Mouse (Mus musculus): Measurements from ENCODE around the gene Olfr554. TPM values are rescaled to one million over a fixed set of nuclear protein-coding genes. Genes with fewer than 3 reads are reported as not detected.
"Not testable (repeated sequence)": the region's sequence is repeated elsewhere in the genome, so short reads cannot be mapped to it uniquely, and the experiment has no call there.

Gene Olfr554
- 0.14 and 0.26 TPM in 2 replicates for polyA plus RNA-seq (2012; rRNA removed)

DNA sequence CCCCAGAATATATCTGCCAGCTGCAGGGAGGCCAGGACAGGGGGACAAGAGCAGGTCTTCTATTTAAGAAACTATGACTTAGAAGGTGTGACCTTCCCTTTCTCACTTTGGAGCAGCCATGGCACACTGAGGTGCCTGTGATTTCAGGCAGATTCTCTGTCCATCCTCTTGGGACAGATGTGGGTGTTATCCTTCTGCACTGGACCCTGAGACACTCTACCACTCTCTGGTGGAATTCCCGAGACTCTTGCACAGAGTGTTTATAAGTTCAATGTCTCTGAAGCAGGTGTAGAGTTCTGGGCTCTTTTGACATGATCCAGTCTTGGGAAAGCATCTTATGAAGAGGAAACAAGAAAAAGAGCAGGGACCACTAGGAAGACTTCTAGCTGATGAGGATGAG lies at the start of gene Olfr554:
Gene Olfr554, plus strand, starts transcription at position 301 of the 400 bp plus-strand sequence.
- H3K36me3 ChIP-seq (ENCODE audit: control insufficient read depth, insufficient read depth, low read length), result no peaks in the 10 kb centered on the region
- H3K27me3 ChIP-seq (ENCODE audit: control insufficient read depth, insufficient read depth, low read length), result no peaks in the 10 kb centered on the region
- no peaks in the 10 kb centered on the region for H3K4me1 ChIP-seq (ENCODE audit: control insufficient read depth, insufficient read depth, low read length)
- H3K4me3 ChIP-seq (ENCODE audit: control insufficient read depth, low read depth, low read length), result no peak within 1 kb of the TSS
- TF ChIP-seq POLR2A (IDR thresholded peaks at IDR 0.05; ENCODE audit: control insufficient read depth, low read depth, low read length) (no peak), CTCF (IDR thresholded peaks at IDR 0.05; ENCODE audit: control insufficient read depth, insufficient read depth, insufficient replicate concordance, low read depth, low read length) (no peak)
- H3K27ac ChIP-seq (ENCODE audit: control insufficient read depth, insufficient read depth, low read depth, low read length), result no peak within 1 kb of the TSS

- H3K4me3 ChIP-seq (ENCODE audit: control insufficient read depth, low read depth, low read length), result no peak within 1 kb of the TSS
- H3K36me3 ChIP-seq (ENCODE audit: control insufficient read depth, insufficient read depth, low read length), result no peaks in the 10 kb centered on the region
- TF ChIP-seq CTCF (IDR thresholded peaks at IDR 0.05; ENCODE audit: control insufficient read depth, insufficient read depth, insufficient replicate concordance, low read depth, low read length) (no peak), POLR2A (IDR thresholded peaks at IDR 0.05; ENCODE audit: control insufficient read depth, low read depth, low read length) (no peak)
- no peaks in the 10 kb centered on the region for H3K27me3 ChIP-seq (ENCODE audit: control insufficient read depth, insufficient read depth, low read length)
- H3K27ac ChIP-seq (ENCODE audit: control insufficient read depth, insufficient read depth, low read depth, low read length), result no peak within 1 kb of the TSS
- H3K4me1 ChIP-seq (ENCODE audit: control insufficient read depth, insufficient read depth, low read length), result no peaks in the 10 kb centered on the region
Observed at GRCm38 (mm10) chr7:102591786-102592185, 46.4 kb upstream of the Olfr554 start, which contains the start of gene Olfr551. Olfr551 (minus strand) TSS chr7:102591886.

DNA sequence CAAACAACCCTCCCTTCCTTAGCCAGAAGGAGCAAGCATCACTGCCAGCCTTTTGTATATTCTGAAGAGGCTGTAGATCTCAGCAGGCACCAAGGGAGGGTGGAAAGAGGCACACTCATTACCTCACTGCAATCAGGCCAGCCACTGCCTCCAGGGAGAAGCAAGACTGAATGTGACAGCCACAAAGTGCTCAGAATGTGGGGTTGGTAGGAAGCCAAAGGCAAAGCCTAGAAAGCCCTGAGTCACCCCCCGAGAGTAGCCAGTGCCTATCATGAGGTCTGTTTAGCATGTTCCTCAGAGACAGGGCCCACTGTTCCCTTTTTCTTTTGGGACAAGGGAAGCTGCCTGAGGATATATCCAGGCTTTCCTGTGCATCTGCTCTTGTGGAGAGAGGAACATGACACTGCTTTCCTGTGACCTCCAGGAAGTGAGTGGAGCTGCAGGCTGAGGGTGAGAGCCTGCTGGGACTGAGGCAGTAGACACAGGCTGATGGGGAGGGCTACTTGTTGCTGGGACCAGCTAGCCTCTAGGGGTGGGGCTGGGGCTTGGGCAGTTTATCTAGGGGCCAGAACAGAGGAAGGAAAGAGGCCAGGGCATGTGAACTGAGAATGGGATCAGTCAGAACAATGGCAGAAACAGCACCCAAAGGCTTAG lies 40.7 kb upstream of the Olfr554 start, which contains the start of gene Olfr552:
Gene Olfr552, plus strand, starts transcription at position 393 of the 654 bp plus-strand sequence.
- Histone ChIP-seq H3K27me3 (ENCODE audit: control insufficient read depth, insufficient read depth, low read length) (no peaks in the 10 kb centered on the region), H3K4me3 (ENCODE audit: control insufficient read depth, low read depth, low read length) (no peak within 1 kb of the TSS), H3K36me3 (ENCODE audit: control insufficient read depth, insufficient read depth, low read length) (no peaks in the 10 kb centered on the region), H3K4me1 (ENCODE audit: control insufficient read depth, insufficient read depth, low read length) (no peaks in the 10 kb centered on the region), H3K27ac (ENCODE audit: control insufficient read depth, insufficient read depth, low read depth, low read length) (no peak within 1 kb of the TSS)
- no peak for TF ChIP-seq CTCF (IDR thresholded peaks at IDR 0.05; ENCODE audit: control insufficient read depth, insufficient read depth, insufficient replicate concordance, low read depth, low read length)
- no peak for TF ChIP-seq POLR2A (IDR thresholded peaks at IDR 0.05; ENCODE audit: control insufficient read depth, low read depth, low read length)

DNA sequence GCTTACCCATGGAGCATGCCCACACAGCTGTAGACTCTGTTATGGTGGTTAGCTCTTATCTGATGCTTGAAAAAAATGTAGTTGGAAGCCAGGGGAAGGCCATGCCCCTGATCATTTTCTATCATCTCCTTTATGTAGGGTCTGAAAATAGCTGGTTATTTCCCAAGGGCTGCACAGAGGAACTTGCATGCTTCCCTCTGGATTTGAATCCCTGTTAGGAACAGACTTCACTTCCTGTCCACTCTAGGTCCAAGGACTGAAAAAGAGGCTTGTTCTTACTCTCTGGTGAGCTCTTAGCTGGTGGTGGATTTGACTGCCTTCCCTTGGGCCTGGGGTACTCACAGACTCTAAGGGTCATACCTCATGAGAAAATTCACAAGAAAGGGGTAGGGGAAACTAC lies 20.1 kb upstream of the Olfr554 start, which contains the start of gene Olfr553:
Gene Olfr553, minus strand, starts transcription at position 101 of the 400 bp plus-strand sequence.
- H3K4me1 ChIP-seq (ENCODE audit: control insufficient read depth, insufficient read depth, low read length), result no peaks in the 10 kb centered on the region
- no peaks in the 10 kb centered on the region for H3K36me3 ChIP-seq (ENCODE audit: control insufficient read depth, insufficient read depth, low read length)
- H3K4me3 ChIP-seq (ENCODE audit: control insufficient read depth, low read depth, low read length), result no peak within 1 kb of the TSS
- H3K27ac ChIP-seq (ENCODE audit: control insufficient read depth, insufficient read depth, low read depth, low read length), result no peak within 1 kb of the TSS
- no peak for TF ChIP-seq CTCF (IDR thresholded peaks at IDR 0.05; ENCODE audit: control insufficient read depth, insufficient read depth, insufficient replicate concordance, low read depth, low read length)
- no peak for TF ChIP-seq POLR2A (IDR thresholded peaks at IDR 0.05; ENCODE audit: control insufficient read depth, low read depth, low read length)
- H3K27me3 ChIP-seq (ENCODE audit: control insufficient read depth, insufficient read depth, low read length), result no peaks in the 10 kb centered on the region

GRCm38 (mm10) chr7:102619608-102620007 lies 18.6 kb upstream of the Olfr554 start:
- no peaks in the 10 kb centered on the region for H3K36me3 ChIP-seq (ENCODE audit: control insufficient read depth, insufficient read depth, low read length)
- TF ChIP-seq POLR2A (IDR thresholded peaks at IDR 0.05; ENCODE audit: control insufficient read depth, low read depth, low read length), result no peak
- TF ChIP-seq CTCF (IDR thresholded peaks at IDR 0.05; ENCODE audit: control insufficient read depth, insufficient read depth, insufficient replicate concordance, low read depth, low read length), result no peak
- H3K27me3 ChIP-seq (ENCODE audit: control insufficient read depth, insufficient read depth, low read length), result no peaks in the 10 kb centered on the region
- no peak overlapping the region for H3K4me3 ChIP-seq (ENCODE audit: control insufficient read depth, low read depth, low read length)
- no peak overlapping the region for H3K27ac ChIP-seq (ENCODE audit: control insufficient read depth, insufficient read depth, low read depth, low read length)
- H3K4me1 ChIP-seq (ENCODE audit: control insufficient read depth, insufficient read depth, low read length), result no peaks in the 10 kb centered on the region

DNA sequence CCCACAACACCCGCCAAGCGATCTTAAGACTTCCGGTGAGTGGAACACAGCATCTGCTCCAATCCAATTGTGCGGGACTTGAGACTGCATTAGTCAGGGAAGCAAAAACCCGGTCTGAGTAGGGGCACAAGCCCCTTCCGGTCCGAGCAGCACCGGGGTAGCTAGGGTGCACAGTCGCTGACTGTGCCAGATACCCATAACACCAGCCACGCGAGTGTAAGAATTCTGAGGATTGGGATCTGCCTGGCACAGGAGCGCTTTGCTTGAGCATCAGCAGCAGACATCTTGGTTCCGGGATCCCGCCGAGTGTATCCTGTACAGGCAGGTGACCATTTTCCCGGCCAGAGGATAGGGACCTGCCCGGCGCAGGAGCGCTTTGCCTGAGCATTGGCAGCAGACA lies 17.9 kb upstream of the Olfr554 start:
- H3K4me1 ChIP-seq (ENCODE audit: control insufficient read depth, insufficient read depth, low read length); H3K27ac ChIP-seq (ENCODE audit: control insufficient read depth, insufficient read depth, low read depth, low read length); H3K36me3 ChIP-seq (ENCODE audit: control insufficient read depth, insufficient read depth, low read length); H3K27me3 ChIP-seq (ENCODE audit: control insufficient read depth, insufficient read depth, low read length); H3K4me3 ChIP-seq (ENCODE audit: control insufficient read depth, low read depth, low read length): not testable (repeated sequence)

DNA sequence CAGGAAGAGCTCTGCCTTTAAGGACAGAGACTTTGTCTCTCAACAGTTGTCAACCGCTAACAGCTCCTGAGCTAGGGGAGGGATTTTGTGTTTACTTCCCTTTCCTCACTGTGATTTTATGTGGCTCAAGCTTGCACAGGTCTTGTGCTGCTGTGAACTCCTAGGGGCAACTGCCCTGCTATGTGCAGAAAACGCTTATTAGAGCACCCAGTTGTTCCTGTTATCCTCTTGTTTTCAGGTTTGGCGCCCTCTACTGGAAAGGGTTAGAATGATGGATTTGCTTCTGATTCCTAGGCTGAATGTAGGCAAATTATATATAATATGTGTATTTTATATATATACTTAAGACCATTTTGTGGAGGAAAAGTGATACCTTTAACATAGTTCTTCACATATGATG lies 1.6 kb upstream of the Olfr554 start:
- TF ChIP-seq POLR2A (IDR thresholded peaks at IDR 0.05; ENCODE audit: control insufficient read depth, low read depth, low read length), result no peak
- no peak for TF ChIP-seq CTCF (IDR thresholded peaks at IDR 0.05; ENCODE audit: control insufficient read depth, insufficient read depth, insufficient replicate concordance, low read depth, low read length)
- H3K27ac ChIP-seq (ENCODE audit: control insufficient read depth, insufficient read depth, low read depth, low read length), result no peak overlapping the region
- no peaks in the 10 kb centered on the region for H3K27me3 ChIP-seq (ENCODE audit: control insufficient read depth, insufficient read depth, low read length)
- no peak overlapping the region for H3K4me3 ChIP-seq (ENCODE audit: control insufficient read depth, low read depth, low read length)
- H3K36me3 ChIP-seq (ENCODE audit: control insufficient read depth, insufficient read depth, low read length), result no peaks in the 10 kb centered on the region
- H3K4me1 ChIP-seq (ENCODE audit: control insufficient read depth, insufficient read depth, low read length), result no peaks in the 10 kb centered on the region

DNA sequence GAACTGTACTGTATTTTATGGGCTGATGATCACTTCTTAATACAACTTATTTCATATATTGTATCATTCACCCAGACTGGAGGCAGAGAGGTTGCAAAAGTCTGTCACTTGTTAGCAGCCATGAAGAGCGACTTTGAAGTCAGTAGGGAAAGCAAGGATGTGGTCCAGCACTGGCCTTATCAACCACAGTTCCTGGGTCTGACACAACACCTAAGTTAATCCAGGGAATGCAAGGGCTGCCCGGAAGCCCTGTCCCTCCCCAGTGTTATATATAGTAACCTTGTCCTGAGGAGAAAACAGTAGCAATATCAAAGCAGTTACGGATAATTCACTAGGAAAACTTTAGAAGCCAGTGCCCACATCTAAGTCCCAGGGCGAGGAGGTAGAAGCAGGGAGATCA lies 6.7 kb downstream of the Olfr554 start:
- not testable (repeated sequence) for H3K4me1 ChIP-seq (ENCODE audit: control insufficient read depth, insufficient read depth, low read length); H3K36me3 ChIP-seq (ENCODE audit: control insufficient read depth, insufficient read depth, low read length); H3K27ac ChIP-seq (ENCODE audit: control insufficient read depth, insufficient read depth, low read depth, low read length); H3K27me3 ChIP-seq (ENCODE audit: control insufficient read depth, insufficient read depth, low read length); H3K4me3 ChIP-seq (ENCODE audit: control insufficient read depth, low read depth, low read length)
